Mouse (Mus musculus) liver, embryonic 14.5 days (tissue): ENCODE data around the gene Glra3. TPM values are rescaled to one million over a fixed set of nuclear protein-coding genes. Genes with fewer than 3 reads are reported as not detected.

Experiments
- ATAC-seq: fragments of 200-750 bp; cut with Nextera tagmentation; 2 replicates; pipeline ENCODE4 v1.8.0; 2017; ENCODE audit warnings: moderate number of reproducible peaks, mild to moderate bottlenecking, moderate library complexity; ENCODE audit not compliant: insufficient read depth
- DNase-seq, 3 experiments: peaks; one replicate each; pipeline ENCODE4 v3.0.0-alpha.2; 2012 to 2013; ENCODE audit warnings: low read depth in 3 of 3, low spot score in 3 of 3
- H3K27ac ChIP-seq: fragments of 300-500 bp; sonication (generic); 2 replicates; pipeline ENCODE4 v1.5.1; 2014; ENCODE audit warnings: moderate library complexity, mild to moderate bottlenecking, control low read depth, inconsistent platforms
- H3K27me3 ChIP-seq: fragments of 300-500 bp; sonication (generic); 2 replicates; pipeline ENCODE4 v1.6.1; 2014; ENCODE audit warnings: mild to moderate bottlenecking, low read length, moderate library complexity; ENCODE audit not compliant: control insufficient read depth, insufficient read depth
- H3K36me3 ChIP-seq: fragments of 300-500 bp; sonication (generic); replicated peaks from 2 replicates; pipeline ENCODE4 v1.6.1; 2014; ENCODE audit warnings: low read depth; ENCODE audit not compliant: control insufficient read depth, insufficient read depth
- H3K4me1 ChIP-seq, 2 experiments: fragments of 200-500 bp in 1 of 2; fragments of 300-500 bp in 1 of 2; sonication (generic) in 1 of 2; replicated peaks; 2 replicates each; pipeline ENCODE4 v1.6.1; 2012 to 2014; ENCODE audit warnings: antibody characterized with exemption in 1 of 2, inconsistent platforms in 1 of 2, low read length in 1 of 2; ENCODE audit not compliant: control insufficient read depth in 2 of 2, insufficient read depth in 2 of 2
- H3K4me2 ChIP-seq: fragments of 300-500 bp; sonication (generic); 2 replicates; pipeline ENCODE4 v1.6.1; 2014; ENCODE audit warnings: low read depth, mild to moderate bottlenecking, control low read depth, moderate library complexity
- H3K4me3 ChIP-seq, 2 experiments: fragments of 200-500 bp in 1 of 2; fragments of 300-500 bp in 1 of 2; sonication (generic) in 1 of 2; 2 replicates each; pipeline ENCODE4 v1.5.1; 2012 to 2014; ENCODE audit warnings: low read depth in 2 of 2, low read length in 2 of 2, mild to moderate bottlenecking in 2 of 2, control low read depth in 1 of 2, inconsistent platforms in 1 of 2, moderate library complexity in 1 of 2; ENCODE audit not compliant: insufficient read depth in 1 of 2
- H3K9ac ChIP-seq: fragments of 300-500 bp; sonication (generic); replicated peaks from 2 replicates; pipeline ENCODE4 v1.6.1; 2014; ENCODE audit warnings: mild to moderate bottlenecking, control low read depth, moderate library complexity
- H3K9me3 ChIP-seq: fragments of 300-500 bp; sonication (generic); 2 replicates; pipeline ENCODE4 v1.6.1; 2016; ENCODE audit warnings: low read length, mixed read lengths; ENCODE audit not compliant: control insufficient read depth
- CTCF ChIP-seq: IDR thresholded peaks from 2 replicates; pipeline ENCODE4 v1.5.1; 2016; ENCODE audit warnings: antibody characterized with exemption, low read depth, control low read depth
- EP300 ChIP-seq: IDR thresholded peaks from 2 replicates; pipeline ENCODE4 v1.6.1; 2016; ENCODE audit warnings: antibody characterized with exemption, low read depth
- WGBS: fragments of 180-500 bp; shearing (Covaris S2); extraction: QIAGEN DNeasy Blood & Tissue Kit; methylation state at CpG from one replicate; pipeline ENCODE4 v1.1.7; 2014; ENCODE audit not compliant: insufficient replicate concordance; 5-methylcytosine and 5-hydroxymethylcytosine counted together
- polyA plus RNA-seq, 2 experiments: library from polyadenylated mRNA; depleted of rRNA in 1 of 2; stranded (reverse) in 1 of 2; unstranded in 1 of 2; fragments of >200 nt; fragmentation: Nextera tagmentation in 1 of 2; extraction: Ambion mirVana in 1 of 2; gene quantifications; 2 replicates each; pipeline versions ENCODE4 v1.2.1 to v1.2.3; 2012 to 2014

Glra3 gene
- polyA plus RNA-seq, 2 experiments, result not detected

DNA sequence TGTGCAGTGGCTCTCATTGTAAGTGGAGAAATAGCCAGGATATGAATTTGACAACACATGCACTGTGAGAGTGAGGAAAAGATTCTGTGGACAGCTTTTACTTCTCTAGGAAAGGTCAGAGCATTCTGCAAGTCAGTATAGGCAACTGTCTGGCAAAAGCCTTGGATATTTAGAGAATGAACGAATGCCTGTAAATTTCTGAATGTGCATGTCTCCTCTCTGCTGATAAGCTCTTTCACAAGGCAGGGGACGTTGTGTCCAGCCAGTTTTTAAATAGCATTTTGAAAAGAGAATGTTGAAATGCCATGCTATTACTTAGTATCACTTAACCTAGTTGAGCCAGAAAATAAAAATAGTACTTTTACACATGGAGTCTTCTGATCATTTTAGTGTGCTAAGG, 114.1 kb downstream of the Glra3 start:
- no peaks in the 10 kb centered on the region for H3K36me3 ChIP-seq
- DNase-seq (no peak), ATAC-seq (no peak)
- WGBS, result 37% methylated on average over 2 of the region's 2 CpGs
- no peak for TF ChIP-seq CTCF
- no peak overlapping the region for H3K27ac ChIP-seq
- H3K27me3 ChIP-seq, result no peaks in the 10 kb centered on the region
- no peak overlapping the region for H3K4me3 ChIP-seq
- no peaks in the 10 kb centered on the region for H3K9me3 ChIP-seq
- H3K4me1 ChIP-seq, result no peaks in the 10 kb centered on the region
- no peak overlapping the region for H3K9ac ChIP-seq
- H3K4me2 ChIP-seq, result no peak overlapping the region

DNA sequence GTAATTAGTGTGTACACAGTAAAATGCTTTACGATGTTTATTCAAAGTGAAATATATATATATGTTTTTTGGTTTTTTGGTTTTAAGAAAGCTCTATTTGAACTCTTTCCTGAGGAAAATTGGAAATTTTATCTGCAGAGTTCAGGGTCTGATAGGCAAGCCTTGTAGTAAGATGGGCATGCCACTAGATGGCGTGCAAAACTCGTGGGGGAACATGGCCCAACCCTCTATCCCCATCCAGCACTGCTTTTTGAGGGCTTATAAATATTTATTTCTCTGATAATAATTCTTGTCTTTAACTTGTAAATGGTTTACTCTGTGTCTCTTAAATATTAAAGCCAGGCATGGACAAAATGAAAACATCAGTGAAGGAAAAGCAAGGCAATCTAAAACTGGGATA, 122.8 kb downstream of the Glra3 start:
- TF ChIP-seq EP300 (no peak), CTCF (peak; percentile 63)
- Histone ChIP-seq H3K4me2 (no peak overlapping the region), H3K9me3 (no peaks in the 10 kb centered on the region), H3K4me3 (no peak overlapping the region), H3K27ac (no peak overlapping the region), H3K9ac (no peak overlapping the region), H3K36me3 (no peaks in the 10 kb centered on the region), H3K27me3 (no peaks in the 10 kb centered on the region), H3K4me1 (no peaks in the 10 kb centered on the region)
- no peak for ATAC-seq
- 20% methylated on average over 3 of the region's 3 CpGs for WGBS
- no peak for DNase-seq

DNA sequence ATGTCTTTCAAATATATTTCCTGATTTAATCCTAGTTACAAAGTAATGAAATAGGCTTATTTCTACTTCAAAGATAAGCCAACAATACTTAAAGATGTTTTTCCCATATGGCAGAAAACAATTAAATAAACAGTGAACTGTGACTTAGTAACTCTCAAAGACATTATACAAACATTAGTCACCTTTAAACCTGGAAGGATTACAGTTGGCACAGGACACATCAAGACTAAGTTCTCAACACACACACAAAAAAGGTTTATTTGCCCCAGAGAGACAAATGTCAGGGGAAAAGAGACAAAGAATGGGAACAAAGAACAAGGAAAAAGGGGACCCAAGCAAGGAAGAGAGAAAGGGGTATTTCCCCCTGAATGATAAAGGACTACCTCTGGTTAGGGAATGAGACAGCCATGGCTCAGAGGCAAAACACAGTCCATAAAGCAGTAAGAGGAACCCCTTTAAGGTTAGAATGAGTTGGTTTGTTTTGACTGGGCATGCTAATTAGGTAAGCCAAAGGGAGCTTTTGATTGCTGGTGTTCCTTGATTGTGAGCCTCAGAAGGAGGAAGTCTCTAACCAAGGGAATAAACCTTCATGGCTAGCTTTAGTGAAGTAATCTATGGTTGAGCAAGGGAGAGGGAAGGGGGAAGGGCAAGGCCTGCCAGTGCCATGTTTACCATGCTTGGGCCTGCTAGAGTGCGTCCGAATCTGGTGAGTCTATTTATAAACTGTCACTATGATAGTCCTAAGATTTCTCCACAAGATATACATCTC, 130.4 kb downstream of the Glra3 start:
- Histone ChIP-seq H3K27me3 (no peaks in the 10 kb centered on the region), H3K4me2 (no peak overlapping the region), H3K27ac (no peak overlapping the region), H3K4me1 (no peaks in the 10 kb centered on the region), H3K9ac (no peak overlapping the region), H3K9me3 (no peaks in the 10 kb centered on the region), H3K36me3 (no peaks in the 10 kb centered on the region), H3K4me3 (no peak overlapping the region)
- DNase-seq, result no peak
- TF ChIP-seq EP300 (no peak), CTCF (no peak)
- 52% methylated on average over 2 of the region's 2 CpGs for WGBS
- no peak for ATAC-seq

DNA sequence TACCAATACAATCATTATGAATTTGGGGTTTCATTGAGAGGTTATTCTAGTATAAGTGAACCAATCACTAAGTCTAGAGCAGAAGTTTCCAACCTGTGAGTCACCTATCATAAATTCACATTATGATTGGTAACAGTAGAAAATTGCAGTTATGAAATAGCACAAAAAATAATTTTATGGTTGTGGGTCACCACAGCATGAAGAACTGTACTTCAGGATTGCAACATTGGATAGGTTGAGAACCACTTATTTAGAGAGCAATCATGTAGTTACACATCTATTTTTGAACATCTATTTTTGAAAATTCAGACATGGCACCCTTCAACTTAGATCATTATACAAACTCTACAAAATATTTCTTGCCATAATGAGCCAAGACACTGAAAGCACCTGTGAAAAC, 143.4 kb downstream of the Glra3 start:
- Histone ChIP-seq H3K4me2 (no peak overlapping the region), H3K4me3 (no peak overlapping the region), H3K27me3 (no peaks in the 10 kb centered on the region), H3K9me3 (no peaks in the 10 kb centered on the region), H3K4me1 (no peaks in the 10 kb centered on the region), H3K9ac (no peak overlapping the region), H3K36me3 (no peaks in the 10 kb centered on the region), H3K27ac (no peak overlapping the region)
- ATAC-seq (no peak), DNase-seq (no peak)
- TF ChIP-seq EP300, result no peak
- TF ChIP-seq CTCF, result no peak

DNA sequence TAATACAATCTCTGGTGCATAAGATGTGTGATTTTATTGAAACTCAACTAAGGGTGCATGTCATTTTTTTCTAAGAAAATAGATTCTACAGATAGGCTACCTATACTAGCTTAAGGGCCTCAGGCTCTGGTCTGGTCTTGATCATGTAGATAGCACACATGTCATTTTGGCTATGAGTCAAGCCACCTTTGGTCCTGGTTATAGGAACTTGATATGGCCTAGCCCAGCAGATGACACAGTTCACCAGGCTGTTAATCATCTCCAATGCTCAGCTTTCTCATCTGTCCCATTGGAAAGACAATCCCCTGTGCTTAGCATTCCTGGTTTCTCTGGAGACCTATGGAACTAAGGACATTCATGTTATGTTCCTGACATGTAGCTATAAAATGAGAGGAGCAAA, 154.1 kb downstream of the Glra3 start:
- TF ChIP-seq EP300, result no peak
- TF ChIP-seq CTCF, result no peak
- no peak overlapping the region for H3K9ac ChIP-seq
- DNase-seq (no peak), ATAC-seq (no peak)
- no peak overlapping the region for H3K4me2 ChIP-seq
- no peaks in the 10 kb centered on the region for H3K4me1 ChIP-seq
- H3K27ac ChIP-seq, result no peak overlapping the region
- no peak overlapping the region for H3K4me3 ChIP-seq
- H3K9me3 ChIP-seq, result no peaks in the 10 kb centered on the region
- H3K27me3 ChIP-seq, result no peaks in the 10 kb centered on the region
- no peaks in the 10 kb centered on the region for H3K36me3 ChIP-seq
